Mouse (Mus musculus) G1E (cell line): ENCODE data around the gene Ldlrad3.

Experiments used
- CTCF ChIP-seq: IDR thresholded peaks from 2 replicates; pipeline ENCODE4 v1.5.1; 2012; ENCODE audit warnings: low read depth, low read length, inconsistent platforms, mixed read lengths
- GATA1 ChIP-seq: IDR thresholded peaks from 2 replicates; pipeline ENCODE4 v1.6.1; 2012; ENCODE audit warnings: borderline replicate concordance, low read length, inconsistent platforms, mixed read lengths
- GATA2 ChIP-seq: IDR thresholded peaks from 2 replicates; pipeline ENCODE4 v1.6.1; 2012; ENCODE audit warnings: low read depth, low read length, inconsistent platforms, borderline replicate concordance
- POLR2AphosphoS5 ChIP-seq: IDR thresholded peaks from 2 replicates; pipeline ENCODE4 v1.6.1; 2012; ENCODE audit warnings: low read depth, low read length, inconsistent platforms; ENCODE audit not compliant: insufficient replicate concordance
- TAL1 ChIP-seq: conservative IDR thresholded peaks from 2 replicates; pipeline ENCODE4 v1.6.1; 2012; ENCODE audit warnings: low read depth, low read length, inconsistent platforms, mixed read lengths

DNA sequence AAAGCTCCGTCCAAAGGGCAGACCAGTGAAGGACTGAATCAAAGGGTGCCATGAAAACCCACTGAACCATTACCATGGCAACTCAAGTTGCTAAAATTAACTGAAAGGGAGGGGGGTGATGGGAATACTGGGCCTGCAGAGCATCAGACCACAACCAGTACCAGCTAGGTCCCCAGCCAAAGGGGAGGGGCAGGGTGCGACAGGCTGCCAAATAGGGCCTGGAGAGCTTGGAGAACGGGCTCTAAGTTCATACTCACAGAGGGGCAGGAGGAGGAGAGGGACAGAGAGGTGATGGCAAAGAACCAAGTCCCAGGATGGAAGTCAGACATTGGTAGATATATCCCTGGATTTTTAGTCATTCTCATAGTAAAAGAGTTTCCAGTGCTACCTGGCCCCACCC lies 222.8 kb downstream of the Ldlrad3 start:
- TF ChIP-seq CTCF (no peak), GATA1 (no peak), TAL1 (no peak), POLR2AphosphoS5 (no peak), GATA2 (no peak)
